Mouse (Mus musculus) midbrain, embryonic 16.5 days (tissue): ENCODE measurements around the gene Dram1. TPM values are rescaled to one million over a fixed set of nuclear protein-coding genes. Genes with fewer than 3 reads are reported as not detected.

Source experiments
- ATAC-seq: fragments of 200-750 bp; cut with Nextera tagmentation; 2 replicates; pipeline ENCODE4 v1.8.0; 2017; ENCODE audit warnings: moderate TSS enrichment
- H3K27ac ChIP-seq: fragments of 300-500 bp; sonication (generic); 2 replicates; pipeline ENCODE4 v1.5.1; 2014; ENCODE audit warnings: mild to moderate bottlenecking, low read length, mixed read lengths
- H3K27me3 ChIP-seq: fragments of 300-500 bp; sonication (generic); 2 replicates; pipeline ENCODE4 v1.6.1; 2014; ENCODE audit warnings: low read depth, low read length, mixed read lengths; ENCODE audit not compliant: control insufficient read depth, insufficient read depth
- H3K36me3 ChIP-seq: fragments of 300-500 bp; sonication (generic); 2 replicates; pipeline ENCODE4 v1.6.1; 2014; ENCODE audit warnings: mild to moderate bottlenecking, low read length, moderate library complexity, mixed read lengths; ENCODE audit not compliant: control insufficient read depth, insufficient read depth
- H3K4me1 ChIP-seq: fragments of 300-500 bp; sonication (generic); 2 replicates; pipeline ENCODE4 v1.6.1; 2014; ENCODE audit warnings: mild to moderate bottlenecking, low read length, mixed read lengths; ENCODE audit not compliant: control insufficient read depth, insufficient read depth
- H3K4me2 ChIP-seq: fragments of 300-500 bp; sonication (generic); 2 replicates; pipeline ENCODE4 v1.6.1; 2014; ENCODE audit warnings: mild to moderate bottlenecking, low read length, mixed read lengths
- H3K4me3 ChIP-seq: fragments of 300-500 bp; sonication (generic); 2 replicates; pipeline ENCODE4 v1.5.1; 2014; ENCODE audit warnings: low read depth, mild to moderate bottlenecking, low read length, moderate library complexity, mixed read lengths
- H3K9ac ChIP-seq: fragments of 300-500 bp; sonication (generic); 2 replicates; pipeline ENCODE4 v1.6.1; 2014; ENCODE audit warnings: low read depth, low read length, mixed read lengths
- H3K9me3 ChIP-seq: fragments of 300-500 bp; sonication (generic); replicated peaks from 2 replicates; pipeline ENCODE4 v1.6.1; 2014; ENCODE audit warnings: mild to moderate bottlenecking, low read length, mixed read lengths; ENCODE audit not compliant: control insufficient read depth, poor library complexity, severe bottlenecking
- WGBS: fragments of 180-500 bp; shearing (Covaris S2); extraction: QIAGEN DNeasy Blood & Tissue Kit; methylation state at CpG from one replicate; pipeline ENCODE4 v1.1.7; 2014; 5-methylcytosine and 5-hydroxymethylcytosine counted together
- polyA plus RNA-seq: library from polyadenylated mRNA; unstranded; fragments of >200 nt; fragmentation: Nextera tagmentation; extraction: Ambion mirVana; gene quantifications from 2 replicates; pipeline ENCODE4 v1.2.1, GENCODE M21; 2015

Gene Dram1
- polyA plus RNA-seq, 1 experiment from 2014 or later: 0.80 TPM

DNA sequence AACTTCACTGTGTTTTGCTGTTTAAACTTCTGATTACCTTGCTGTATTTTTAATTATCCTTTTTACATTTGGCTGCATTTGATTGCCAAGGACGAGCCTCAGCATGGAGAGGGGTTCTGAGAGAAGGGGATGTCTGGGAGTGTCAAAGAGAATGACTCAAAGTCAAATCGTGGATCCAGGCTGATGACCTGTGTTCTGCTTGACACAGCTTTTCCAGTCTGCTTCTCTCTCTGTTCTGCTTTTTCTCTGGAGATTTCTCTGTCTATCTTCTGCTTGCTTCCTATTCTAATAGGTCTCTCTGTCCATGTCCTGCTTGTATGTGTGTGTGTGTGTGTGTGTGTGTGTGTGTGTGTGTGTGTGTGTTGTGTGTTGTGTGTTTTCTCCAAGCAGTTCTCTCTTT, 30.9 kb upstream of the Dram1 start:
- no peaks in the 10 kb centered on the region for H3K4me1 ChIP-seq
- ATAC-seq: no peak
- H3K27ac ChIP-seq: no peak overlapping the region
- H3K4me2 ChIP-seq: no peak overlapping the region
- no peak overlapping the region for H3K4me3 ChIP-seq
- H3K36me3 ChIP-seq: peaks cover under 1% of the 10 kb centered on the region; the same call in 1 of the 2 replicates
- no peak overlapping the region for H3K9ac ChIP-seq
- no peaks in the 10 kb centered on the region for H3K27me3 ChIP-seq
- no peaks in the 10 kb centered on the region for H3K9me3 ChIP-seq
- WGBS: 58% methylated on average over 2 of the region's 2 CpGs

DNA sequence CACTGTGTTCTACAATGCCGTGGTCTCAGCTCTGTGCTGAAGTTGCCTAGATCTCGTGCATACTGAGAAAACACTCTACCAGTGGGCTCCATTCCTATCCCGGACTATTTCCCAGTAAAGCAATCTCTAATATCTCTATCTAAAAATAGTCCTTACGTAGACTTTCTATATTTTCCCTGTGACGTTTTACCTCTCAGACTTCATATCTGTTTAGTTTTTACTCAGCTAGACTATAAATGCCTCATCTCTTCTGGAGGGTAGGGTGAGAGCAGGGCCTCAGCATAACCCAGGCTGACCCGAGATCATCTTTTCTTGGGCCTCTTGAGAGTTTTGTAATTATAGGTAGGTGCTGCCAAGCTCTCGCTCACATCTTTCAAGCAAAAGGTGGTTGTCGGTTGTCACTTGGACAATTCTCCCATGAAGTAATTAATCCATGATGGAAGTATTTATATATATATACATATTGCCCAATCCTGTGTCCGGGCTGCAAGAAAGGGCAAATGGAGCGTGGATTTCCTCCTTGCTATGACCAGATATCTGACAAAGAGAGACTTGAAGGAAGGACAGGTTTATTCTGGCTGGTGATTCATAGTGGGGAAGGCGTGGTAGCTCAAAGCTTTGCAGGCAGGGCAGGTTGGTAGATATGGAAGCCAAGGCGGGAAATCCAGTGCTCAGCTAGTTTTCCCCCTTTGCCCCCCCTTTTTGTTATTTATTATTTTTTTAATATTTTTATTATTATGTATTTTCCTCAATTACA, 29.2 kb upstream of the Dram1 start:
- Histone ChIP-seq H3K27me3 (no peaks in the 10 kb centered on the region), H3K27ac (no peak overlapping the region), H3K36me3 (no peaks in the 10 kb centered on the region), H3K4me3 (no peak overlapping the region), H3K4me1 (no peaks in the 10 kb centered on the region), H3K4me2 (no peak overlapping the region), H3K9ac (no peak overlapping the region), H3K9me3 (no peaks in the 10 kb centered on the region)
- no peak for ATAC-seq
- 96% methylated on average over 12 of the region's 12 CpGs for WGBS

DNA sequence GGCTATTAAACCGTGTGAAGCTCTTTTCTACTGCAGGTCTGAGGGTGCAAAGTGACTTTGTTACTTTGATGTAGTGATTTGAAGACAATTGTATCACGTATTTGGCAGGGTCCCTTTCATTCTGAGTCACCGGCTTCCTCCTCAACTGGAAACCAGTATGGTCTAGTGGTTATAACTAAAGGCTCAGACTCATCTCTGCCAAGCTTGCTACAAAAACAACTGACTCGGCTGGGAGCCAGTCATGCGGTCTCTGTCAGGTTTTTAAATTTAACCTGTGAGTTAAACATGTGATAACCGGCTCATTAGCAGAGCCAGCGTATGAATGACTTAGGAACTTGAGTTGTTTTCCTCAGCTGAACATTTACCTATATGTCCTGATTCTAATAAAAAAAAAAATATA, 26.9 kb upstream of the Dram1 start:
- no peak for ATAC-seq
- no peaks in the 10 kb centered on the region for H3K27me3 ChIP-seq
- no peaks in the 10 kb centered on the region for H3K9me3 ChIP-seq
- 0 out of 2 replicates have a peak, but pooled peaks cover 6% of the 10 kb centered on the region for H3K36me3 ChIP-seq
- 84% methylated on average over 7 of the region's 7 CpGs for WGBS
- H3K27ac ChIP-seq: no peak overlapping the region
- no peak overlapping the region for H3K4me2 ChIP-seq
- H3K9ac ChIP-seq: no peak overlapping the region
- H3K4me3 ChIP-seq: no peak overlapping the region
- no peaks in the 10 kb centered on the region for H3K4me1 ChIP-seq

DNA sequence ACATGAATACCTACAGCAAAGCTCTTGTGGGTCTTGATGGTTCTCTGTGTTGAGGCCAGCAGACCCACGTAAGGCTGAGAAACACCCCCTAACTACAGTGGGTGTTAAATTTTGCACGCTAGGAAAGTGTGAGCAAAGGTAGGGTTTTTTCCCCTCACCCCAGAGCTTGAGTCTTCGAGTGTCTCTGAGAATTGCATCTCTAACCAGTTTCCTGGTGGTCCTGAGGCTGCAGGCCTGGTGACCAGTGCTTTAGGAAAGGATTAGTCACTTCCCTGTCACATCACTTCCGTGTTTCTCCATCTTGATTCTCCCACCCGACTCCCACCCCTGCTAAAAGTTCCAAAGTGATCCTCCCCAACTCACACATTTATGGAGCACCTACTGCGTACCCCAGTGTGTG, 25.3 kb upstream of the Dram1 start:
- 0 out of 2 replicates have a peak, but pooled peaks cover 6% of the 10 kb centered on the region for H3K36me3 ChIP-seq
- H3K4me3 ChIP-seq: no peak overlapping the region
- 92% methylated on average over 6 of the region's 6 CpGs for WGBS
- no peak overlapping the region for H3K4me2 ChIP-seq
- H3K4me1 ChIP-seq: no peaks in the 10 kb centered on the region
- no peak overlapping the region for H3K27ac ChIP-seq
- ATAC-seq: no peak
- no peak overlapping the region for H3K9ac ChIP-seq
- H3K9me3 ChIP-seq: no peaks in the 10 kb centered on the region
- no peaks in the 10 kb centered on the region for H3K27me3 ChIP-seq

DNA sequence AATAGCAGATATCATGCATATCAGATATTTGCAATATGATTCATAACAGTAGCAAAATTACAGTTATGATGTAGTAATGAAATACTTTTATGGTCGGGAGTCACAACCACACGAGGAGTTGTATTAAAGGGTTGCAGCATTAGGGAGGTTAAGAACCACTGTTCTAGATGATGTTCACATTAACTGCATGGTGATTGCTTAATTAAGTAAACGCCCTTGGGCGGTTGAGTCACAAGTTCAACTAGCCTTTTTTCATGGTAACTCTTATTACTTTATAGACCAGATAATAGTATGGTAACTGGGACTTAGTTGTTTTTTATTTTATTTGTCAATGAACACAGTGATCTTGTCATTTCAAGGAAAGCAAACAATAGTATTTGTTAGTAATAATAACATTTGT, 24.1 kb upstream of the Dram1 start:
- no peak overlapping the region for H3K27ac ChIP-seq
- WGBS: 96% methylated on average over 4 of the region's 4 CpGs
- no peak overlapping the region for H3K9ac ChIP-seq
- H3K36me3 ChIP-seq: 0 out of 2 replicates have a peak, but pooled peaks cover 6% of the 10 kb centered on the region
- no peak overlapping the region for H3K4me3 ChIP-seq
- no peaks in the 10 kb centered on the region for H3K4me1 ChIP-seq
- no peak overlapping the region for H3K4me2 ChIP-seq
- ATAC-seq: no peak
- no peaks in the 10 kb centered on the region for H3K27me3 ChIP-seq
- no peaks in the 10 kb centered on the region for H3K9me3 ChIP-seq

DNA sequence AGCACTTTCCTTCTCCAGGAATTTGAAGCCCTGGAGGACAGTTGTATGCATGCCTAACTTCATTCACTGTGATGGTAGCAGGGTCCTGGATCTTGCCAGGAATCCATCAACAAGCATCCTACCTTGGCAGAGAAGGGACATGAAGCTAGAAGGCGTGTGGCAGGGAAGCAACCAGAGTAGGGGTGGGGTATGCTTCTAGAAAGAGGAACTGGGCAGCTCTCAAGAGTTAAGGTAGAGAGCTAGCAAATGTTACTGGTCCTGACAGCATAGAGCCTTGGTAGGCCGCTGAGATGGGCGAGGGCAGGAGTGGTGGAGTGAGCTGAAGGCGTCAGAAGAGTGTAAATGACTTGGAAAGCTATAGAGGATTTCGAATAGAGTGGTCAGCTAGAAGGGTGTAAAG, 20.4 kb upstream of the Dram1 start:
- no peaks in the 10 kb centered on the region for H3K27me3 ChIP-seq
- 95% methylated on average over 5 of the region's 5 CpGs for WGBS
- no peaks in the 10 kb centered on the region for H3K4me1 ChIP-seq
- no peak overlapping the region for H3K4me2 ChIP-seq
- H3K36me3 ChIP-seq: 0 out of 2 replicates have a peak, but pooled peaks cover 6% of the 10 kb centered on the region
- ATAC-seq: no peak
- no peaks in the 10 kb centered on the region for H3K9me3 ChIP-seq
- H3K9ac ChIP-seq: no peak overlapping the region
- H3K27ac ChIP-seq: no peak overlapping the region
- H3K4me3 ChIP-seq: no peak overlapping the region

DNA sequence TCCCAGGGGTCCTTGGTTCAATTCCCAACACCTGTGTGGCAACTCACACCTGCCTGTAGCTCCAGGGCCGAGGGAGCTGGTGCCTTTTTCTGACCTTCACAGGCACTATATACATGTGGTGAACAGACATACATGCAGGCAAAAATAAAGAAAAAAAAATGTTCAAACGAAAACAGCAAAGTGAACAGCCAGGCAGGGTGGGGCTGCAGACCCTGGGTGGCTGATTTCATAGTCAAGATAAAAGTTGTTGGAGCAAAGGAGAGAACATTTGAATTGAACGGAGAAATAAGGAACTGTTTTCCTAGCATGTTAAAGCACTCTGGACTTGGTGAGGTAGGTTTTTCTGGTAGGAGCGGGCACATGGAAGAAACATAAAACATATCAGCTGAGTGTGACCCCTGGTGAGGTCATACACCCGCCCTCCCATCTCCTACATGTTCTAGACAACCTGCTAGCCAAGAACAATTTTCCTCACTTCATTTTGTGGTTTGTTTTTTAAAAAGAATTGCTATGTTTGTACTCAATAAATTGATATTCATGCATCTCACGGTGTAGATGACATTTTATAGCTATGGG, 19.9 kb upstream of the Dram1 start:
- no peak for ATAC-seq
- Histone ChIP-seq H3K27me3 (no peaks in the 10 kb centered on the region), H3K36me3 (0 out of 2 replicates have a peak, but pooled peaks cover 6% of the 10 kb centered on the region), H3K9ac (no peak overlapping the region), H3K9me3 (no peaks in the 10 kb centered on the region), H3K4me3 (no peak overlapping the region), H3K4me1 (no peaks in the 10 kb centered on the region), H3K4me2 (no peak overlapping the region), H3K27ac (no peak overlapping the region)
- WGBS: 93% methylated on average over 6 of the region's 6 CpGs

DNA sequence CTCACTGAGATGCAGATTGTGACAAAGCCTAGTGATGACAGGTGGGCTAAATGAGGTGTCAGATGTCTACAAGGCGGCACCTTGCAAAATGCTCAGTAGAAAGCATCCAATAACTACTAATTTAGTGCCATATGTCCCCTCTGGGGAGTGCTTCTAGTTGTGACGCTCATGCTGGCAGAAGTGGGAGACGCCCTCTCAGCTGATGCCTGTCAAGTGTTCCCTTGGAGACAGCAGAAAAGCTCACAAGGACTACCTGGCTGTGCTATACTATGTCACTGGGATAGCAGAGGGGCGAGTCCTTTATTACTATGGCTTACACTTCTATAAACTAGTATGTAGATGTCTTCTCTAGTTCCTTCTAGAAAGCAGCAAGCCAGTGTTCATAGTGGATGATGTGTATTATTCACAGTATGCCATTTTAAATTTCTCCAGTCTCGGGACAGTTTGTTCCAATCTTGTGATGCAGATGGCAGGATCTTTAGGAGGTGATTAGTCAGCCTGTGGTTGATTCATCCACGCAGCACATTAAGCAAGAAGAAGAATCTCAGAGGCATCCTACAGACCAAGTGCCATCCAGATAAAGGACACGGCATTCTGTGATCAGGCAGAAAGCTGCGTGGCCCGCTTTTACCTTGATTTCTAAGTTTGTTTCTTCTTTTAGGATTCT, 13.4 kb upstream of the Dram1 start:
- Histone ChIP-seq H3K9ac (no peak overlapping the region), H3K36me3 (no peaks in the 10 kb centered on the region), H3K9me3 (no peaks in the 10 kb centered on the region), H3K27ac (no peak overlapping the region), H3K4me2 (no peak overlapping the region), H3K4me1 (no peaks in the 10 kb centered on the region), H3K4me3 (no peak overlapping the region), H3K27me3 (no peaks in the 10 kb centered on the region)
- WGBS: 90% methylated on average over 9 of the region's 9 CpGs
- ATAC-seq: no peak

DNA sequence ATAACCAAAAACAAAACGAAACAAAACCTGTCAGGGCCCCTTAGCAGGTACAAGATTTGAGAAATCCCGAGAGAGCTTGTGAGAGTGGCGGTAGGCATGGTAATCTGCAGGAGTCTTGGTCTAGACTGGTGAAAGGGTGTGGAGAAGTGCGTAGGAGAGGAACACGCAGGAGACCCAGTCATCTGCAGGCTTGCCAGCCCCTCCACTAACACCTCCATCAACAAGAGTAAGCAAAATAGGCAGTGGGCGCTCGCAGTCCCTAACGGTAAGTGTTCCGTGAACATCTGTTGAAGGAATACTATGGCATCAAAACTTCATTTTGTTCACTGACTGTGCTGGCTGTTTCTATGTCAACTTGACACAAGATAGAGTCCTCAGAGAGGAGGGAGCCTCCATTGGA, 12.6 kb upstream of the Dram1 start:
- no peaks in the 10 kb centered on the region for H3K9me3 ChIP-seq
- no peaks in the 10 kb centered on the region for H3K36me3 ChIP-seq
- H3K4me3 ChIP-seq: no peak overlapping the region
- no peak overlapping the region for H3K9ac ChIP-seq
- no peak overlapping the region for H3K27ac ChIP-seq
- no peaks in the 10 kb centered on the region for H3K4me1 ChIP-seq
- ATAC-seq: no peak
- 92% methylated on average over 9 of the region's 9 CpGs for WGBS
- no peaks in the 10 kb centered on the region for H3K27me3 ChIP-seq
- no peak overlapping the region for H3K4me2 ChIP-seq
